Mouse (Mus musculus): ENCODE data around the gene Mif. TPM values are rescaled to one million over a fixed set of nuclear protein-coding genes. Genes with fewer than 3 reads are reported as not detected.

Mif gene
- total and polyA plus RNA-seq, 3 experiments = 554 to 5,707 (median 1,557) TPM

GRCm38 (mm10) chr10:75859107-75859746, 813 bp downstream of the Mif start:
- Histone ChIP-seq H3K4me1 (ENCODE audit: insufficient read depth, low read depth, low read length) (peaks cover 37% of the 10 kb centered on the region), H3K27me3 (ENCODE audit: insufficient read depth, low read length) (no peaks in the 10 kb centered on the region), H3K4me3 (ENCODE audit: low read depth, low read length) (peak overlapping the region; percentile 91), H3K9me3 (replicated peaks) (peaks cover 13% of the 10 kb centered on the region), H3K36me3 (replicated peaks) (peaks cover 44% of the 10 kb centered on the region)
- ATAC-seq (ENCODE audit: extremely low read depth, insufficient number of reproducible peaks, low FRiP score, poor library complexity, severe bottlenecking) = peak; percentile 19; the same call in 1 of the 2 replicates
- TF ChIP-seq CTCF (IDR thresholded peaks at IDR 0.05; ENCODE audit: low read depth, low read length) (no peak), TAL1 (conservative IDR thresholded peaks at IDR 0.05; ENCODE audit: low read depth, low read length) (no peak), GATA2 (IDR thresholded peaks at IDR 0.05; ENCODE audit: borderline replicate concordance, low read depth, low read length) (no peak), POLR2AphosphoS5 (IDR thresholded peaks at IDR 0.05; ENCODE audit: insufficient replicate concordance, low read depth, low read length) (no peak), GATA1 (IDR thresholded peaks at IDR 0.05; ENCODE audit: borderline replicate concordance, low read length) (no peak)
- DNase-seq (ENCODE audit: low spot score) = peak; percentile 62

DNA sequence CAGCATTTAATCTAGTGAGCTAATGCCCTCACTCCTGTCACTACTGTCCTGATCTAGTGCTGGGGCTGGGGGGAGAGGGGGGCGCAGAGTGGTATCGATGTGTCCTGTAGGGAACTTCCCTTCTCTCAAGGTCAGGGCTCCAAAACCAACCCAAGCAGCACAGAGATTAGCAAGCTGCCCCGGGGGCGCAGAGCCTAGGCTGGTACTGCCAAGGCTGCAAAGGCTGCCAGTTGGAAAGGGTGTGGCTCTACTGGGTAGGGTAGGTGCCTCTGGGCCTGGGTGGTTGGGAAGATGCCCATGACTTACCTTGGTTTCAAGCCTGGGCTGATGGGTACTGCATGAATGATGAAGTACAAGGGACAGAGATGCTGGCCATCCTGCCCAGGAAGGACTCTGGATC, 2.4 kb downstream of the Mif start:
- ATAC-seq (ENCODE audit: extremely low read depth, insufficient number of reproducible peaks, low FRiP score, poor library complexity, severe bottlenecking) (no peak), DNase-seq (ENCODE audit: low spot score) (no peak)
- Histone ChIP-seq H3K36me3 (replicated peaks) (peaks cover 44% of the 10 kb centered on the region), H3K4me1 (ENCODE audit: insufficient read depth, low read depth, low read length) (peaks cover 41% of the 10 kb centered on the region), H3K4me3 (ENCODE audit: low read depth, low read length) (peak overlapping the region; percentile 44; the same call in 1 of the 2 replicates), H3K27me3 (ENCODE audit: insufficient read depth, low read length) (no peaks in the 10 kb centered on the region), H3K9me3 (replicated peaks) (peaks cover 10% of the 10 kb centered on the region)
- no peak for TF ChIP-seq GATA2 (IDR thresholded peaks at IDR 0.05; ENCODE audit: borderline replicate concordance, low read depth, low read length)
- no peak for TF ChIP-seq GATA1 (IDR thresholded peaks at IDR 0.05; ENCODE audit: borderline replicate concordance, low read length)
- no peak for TF ChIP-seq POLR2AphosphoS5 (IDR thresholded peaks at IDR 0.05; ENCODE audit: insufficient replicate concordance, low read depth, low read length)

- no peak for ATAC-seq (ENCODE audit: extremely low read depth, insufficient number of reproducible peaks, low FRiP score, poor library complexity, severe bottlenecking)
- H3K4me1 ChIP-seq (ENCODE audit: insufficient read depth, low read depth, low read length) = peaks cover 46% of the 10 kb centered on the region
- H3K27me3 ChIP-seq (ENCODE audit: insufficient read depth, low read length) = peaks cover under 1% of the 10 kb centered on the region; the same call in 1 of the 2 replicates
These were observed 3.1 kb downstream of the Mif start for GRCm38 (mm10) chr10:75856976-75857375.

GRCm38 (mm10) chr10:75856155-75856907, 3.7 kb downstream of the Mif start:
- Histone ChIP-seq H3K4me1 (ENCODE audit: insufficient read depth, low read depth, low read length) (peaks cover 48% of the 10 kb centered on the region), H3K4me3 (ENCODE audit: low read depth, low read length) (no peak overlapping the region), H3K9me3 (replicated peaks) (no peaks in the 10 kb centered on the region), H3K36me3 (replicated peaks) (peaks cover 44% of the 10 kb centered on the region), H3K27me3 (ENCODE audit: insufficient read depth, low read length) (peaks cover 7% of the 10 kb centered on the region; the same call in 1 of the 2 replicates)
- no peak for DNase-seq (ENCODE audit: low spot score)
- ATAC-seq (ENCODE audit: extremely low read depth, insufficient number of reproducible peaks, low FRiP score, poor library complexity, severe bottlenecking) = no peak
- TF ChIP-seq TAL1 (conservative IDR thresholded peaks at IDR 0.05; ENCODE audit: low read depth, low read length) (no peak), GATA2 (IDR thresholded peaks at IDR 0.05; ENCODE audit: borderline replicate concordance, low read depth, low read length) (no peak), POLR2AphosphoS5 (IDR thresholded peaks at IDR 0.05; ENCODE audit: insufficient replicate concordance, low read depth, low read length) (no peak), CTCF (IDR thresholded peaks at IDR 0.05; ENCODE audit: low read depth, low read length) (no peak), GATA1 (IDR thresholded peaks at IDR 0.05; ENCODE audit: borderline replicate concordance, low read length) (no peak)

More at GRCm38 (mm10) chr10:75856976-75857375, 3.1 kb downstream of the Mif start:
- Histone ChIP-seq H3K9me3 (replicated peaks) (peaks cover 5% of the 10 kb centered on the region; the same call in 1 of the 2 replicates), H3K36me3 (replicated peaks) (peaks cover 44% of the 10 kb centered on the region), H3K4me3 (ENCODE audit: low read depth, low read length) (no peak overlapping the region)
- no peak for TF ChIP-seq CTCF (IDR thresholded peaks at IDR 0.05; ENCODE audit: low read depth, low read length)
- TF ChIP-seq GATA2 (IDR thresholded peaks at IDR 0.05; ENCODE audit: borderline replicate concordance, low read depth, low read length) = no peak
- no peak for TF ChIP-seq GATA1 (IDR thresholded peaks at IDR 0.05; ENCODE audit: borderline replicate concordance, low read length)
- TF ChIP-seq TAL1 (conservative IDR thresholded peaks at IDR 0.05; ENCODE audit: low read depth, low read length) = no peak
- no peak for TF ChIP-seq POLR2AphosphoS5 (IDR thresholded peaks at IDR 0.05; ENCODE audit: insufficient replicate concordance, low read depth, low read length)
- DNase-seq (ENCODE audit: low spot score) = no peak

GRCm38 (mm10) chr10:75855416-75855981, 4.5 kb downstream of the Mif start:
- no peak for DNase-seq (ENCODE audit: low spot score)
- Histone ChIP-seq H3K9me3 (replicated peaks) (no peaks in the 10 kb centered on the region), H3K27me3 (ENCODE audit: insufficient read depth, low read length) (peaks cover 13% of the 10 kb centered on the region; the same call in 1 of the 2 replicates), H3K36me3 (replicated peaks) (peaks cover 44% of the 10 kb centered on the region), H3K4me1 (ENCODE audit: insufficient read depth, low read depth, low read length) (peaks cover 44% of the 10 kb centered on the region), H3K4me3 (ENCODE audit: low read depth, low read length) (no peak overlapping the region)
- TF ChIP-seq TAL1 (conservative IDR thresholded peaks at IDR 0.05; ENCODE audit: low read depth, low read length) = no peak
- TF ChIP-seq CTCF (IDR thresholded peaks at IDR 0.05; ENCODE audit: low read depth, low read length) = no peak
- no peak for TF ChIP-seq POLR2AphosphoS5 (IDR thresholded peaks at IDR 0.05; ENCODE audit: insufficient replicate concordance, low read depth, low read length)
- no peak for TF ChIP-seq GATA1 (IDR thresholded peaks at IDR 0.05; ENCODE audit: borderline replicate concordance, low read length)
- TF ChIP-seq GATA2 (IDR thresholded peaks at IDR 0.05; ENCODE audit: borderline replicate concordance, low read depth, low read length) = no peak
- ATAC-seq (ENCODE audit: extremely low read depth, insufficient number of reproducible peaks, low FRiP score, poor library complexity, severe bottlenecking) = no peak

DNA sequence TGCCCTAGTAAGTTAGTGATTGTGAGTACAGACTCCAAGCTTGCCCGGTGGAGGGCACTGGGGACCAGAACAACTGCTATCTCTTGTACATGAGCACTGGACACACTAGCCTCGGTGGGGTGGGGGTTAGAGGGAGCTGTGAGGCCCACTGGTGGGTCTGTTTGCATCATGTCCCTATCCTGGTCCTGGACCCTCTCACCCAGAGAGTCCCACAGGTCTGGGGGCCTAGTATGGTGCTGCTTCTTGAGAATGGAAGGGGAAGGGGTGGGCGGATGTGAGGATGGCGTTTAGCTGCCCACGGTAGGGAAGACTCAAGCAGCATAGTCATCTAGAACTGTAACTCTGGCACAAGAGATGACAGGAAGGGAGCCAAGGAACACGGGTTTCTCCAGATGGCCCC, 5.2 kb downstream of the Mif start:
- Histone ChIP-seq H3K9me3 (replicated peaks) (no peaks in the 10 kb centered on the region), H3K4me1 (ENCODE audit: insufficient read depth, low read depth, low read length) (peaks cover 40% of the 10 kb centered on the region), H3K36me3 (replicated peaks) (peaks cover 44% of the 10 kb centered on the region), H3K27me3 (ENCODE audit: insufficient read depth, low read length) (peaks cover 14% of the 10 kb centered on the region; the same call in 1 of the 2 replicates), H3K4me3 (ENCODE audit: low read depth, low read length) (no peak overlapping the region)
- DNase-seq (ENCODE audit: low spot score) (no peak), ATAC-seq (ENCODE audit: extremely low read depth, insufficient number of reproducible peaks, low FRiP score, poor library complexity, severe bottlenecking) (no peak)
- TF ChIP-seq GATA2 (IDR thresholded peaks at IDR 0.05; ENCODE audit: borderline replicate concordance, low read depth, low read length) = no peak
- TF ChIP-seq POLR2AphosphoS5 (IDR thresholded peaks at IDR 0.05; ENCODE audit: insufficient replicate concordance, low read depth, low read length) = no peak
- no peak for TF ChIP-seq CTCF (IDR thresholded peaks at IDR 0.05; ENCODE audit: low read depth, low read length)
- TF ChIP-seq TAL1 (conservative IDR thresholded peaks at IDR 0.05; ENCODE audit: low read depth, low read length) = no peak
- no peak for TF ChIP-seq GATA1 (IDR thresholded peaks at IDR 0.05; ENCODE audit: borderline replicate concordance, low read length)
